Mouse (Mus musculus) embryonic facial prominence, embryonic 11.5 days (tissue): ENCODE measurements around the gene Nptxr. TPM values are rescaled to one million over a fixed set of nuclear protein-coding genes. Genes with fewer than 3 reads are reported as not detected.
"Not testable (repeated sequence)": the region's sequence is repeated elsewhere in the genome, so short reads cannot be mapped to it uniquely, and the experiment has no call there.

ENCODE experiments used
- ATAC-seq: fragments of 200-750 bp; cut with Nextera tagmentation; replicated peaks from 2 replicates; pipeline ENCODE4 v1.8.0; 2017; ENCODE audit warnings: low read depth; ENCODE audit not compliant: insufficient number of reproducible peaks, low FRiP score, low TSS enrichment
- DNase-seq: peaks from one replicate; pipeline ENCODE4 v3.0.0-alpha.2; 2015; ENCODE audit warnings: low spot score
- H3K27ac ChIP-seq: fragments of 300-500 bp; sonication (generic); replicated peaks from 2 replicates; pipeline ENCODE4 v1.5.1; 2014; ENCODE audit warnings: mild to moderate bottlenecking, low read depth, low read length, control low read depth
- H3K27me3 ChIP-seq: fragments of 300-500 bp; sonication (generic); 2 replicates; pipeline ENCODE4 v1.6.1; 2014; ENCODE audit warnings: mild to moderate bottlenecking, low read length, moderate library complexity, mixed read lengths; ENCODE audit not compliant: control insufficient read depth, insufficient read depth
- H3K36me3 ChIP-seq: fragments of 300-500 bp; sonication (generic); replicated peaks from 2 replicates; pipeline ENCODE4 v1.6.1; 2014; ENCODE audit warnings: low read depth, mild to moderate bottlenecking, low read length, moderate library complexity, mixed read lengths; ENCODE audit not compliant: control insufficient read depth, insufficient read depth
- H3K4me1 ChIP-seq: fragments of 300-500 bp; sonication (generic); 2 replicates; pipeline ENCODE4 v1.6.1; 2014; ENCODE audit warnings: low read length, mixed read lengths; ENCODE audit not compliant: control insufficient read depth, insufficient read depth
- H3K4me2 ChIP-seq: fragments of 300-500 bp; sonication (generic); 2 replicates; pipeline ENCODE4 v1.6.1; 2014; ENCODE audit warnings: low read depth, mild to moderate bottlenecking, control low read depth, low read length, moderate library complexity
- H3K4me3 ChIP-seq: fragments of 300-500 bp; sonication (generic); 2 replicates; pipeline ENCODE4 v1.5.1; 2014; ENCODE audit warnings: low read depth, low read length, control low read depth
- H3K9ac ChIP-seq: fragments of 300-500 bp; sonication (generic); replicated peaks from 2 replicates; pipeline ENCODE4 v1.6.1; 2014; ENCODE audit warnings: mild to moderate bottlenecking, control low read depth, low read length
- H3K9me3 ChIP-seq: fragments of 300-500 bp; sonication (generic); replicated peaks from 2 replicates; pipeline ENCODE4 v1.6.1; 2016; ENCODE audit warnings: mild to moderate bottlenecking, low read length, inconsistent platforms, mixed read lengths; ENCODE audit not compliant: control insufficient read depth
- WGBS: fragments of 180-500 bp; shearing (Covaris S2); extraction: QIAGEN DNeasy Blood & Tissue Kit; methylation state at CpG from one replicate; pipeline ENCODE4 v1.1.7; 2014; 5-methylcytosine and 5-hydroxymethylcytosine counted together
- polyA plus RNA-seq: library from polyadenylated mRNA; unstranded; fragments of >200 nt; fragmentation: Nextera tagmentation; extraction: Ambion mirVana; gene quantifications from 2 replicates; pipeline ENCODE4 v1.2.1, GENCODE M21; 2014

The Nptxr gene
- polyA plus RNA-seq, 1 experiment from 2014 or later: 0.77 TPM

- Histone ChIP-seq H3K27ac (no peak overlapping the region), H3K4me2 (no peak overlapping the region), H3K9ac (no peak overlapping the region), H3K36me3 (peaks cover 6% of the 10 kb centered on the region), H3K4me1 (no peaks in the 10 kb centered on the region), H3K4me3 (no peak overlapping the region), H3K27me3 (no peaks in the 10 kb centered on the region), H3K9me3 (no peaks in the 10 kb centered on the region)
- DNase-seq (no peak), ATAC-seq (no peak)
- 78% methylated on average over 9 of the region's 9 CpGs for WGBS
These were observed 21.8 kb upstream of the Nptxr start for GRCm38 (mm10) chr15:79826221-79826935.

DNA sequence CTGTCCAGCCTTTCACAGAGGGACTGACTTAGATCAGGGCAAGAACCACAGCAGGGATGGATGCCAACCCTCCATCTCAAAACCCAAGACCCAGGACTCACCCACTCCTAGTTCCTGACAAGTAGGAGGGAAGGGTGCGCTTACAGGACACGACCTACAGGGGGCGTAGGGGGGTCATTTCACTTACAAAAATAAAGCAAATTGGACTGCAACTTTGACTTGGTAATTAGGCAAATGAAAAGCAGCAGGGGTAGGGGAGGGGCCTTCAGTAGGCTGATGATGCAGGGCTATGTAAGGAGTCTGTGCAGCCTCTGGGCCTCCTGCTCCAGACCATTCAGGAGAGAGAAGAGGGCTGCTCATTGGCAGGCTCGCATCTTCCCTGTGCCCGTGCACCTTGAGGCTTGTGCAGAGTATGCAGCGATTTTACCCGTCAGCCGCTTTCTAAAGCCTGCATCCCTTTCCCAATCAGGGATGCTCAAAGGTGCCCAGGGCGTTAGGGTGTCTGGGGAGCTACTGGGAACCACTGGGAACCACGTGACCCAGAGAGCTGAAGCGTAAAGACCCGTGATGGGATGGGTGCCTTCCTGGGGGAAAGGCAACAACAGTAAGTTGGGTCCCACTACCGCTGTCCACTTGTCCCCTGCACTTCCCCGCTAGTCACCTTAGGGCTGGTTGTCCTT, 20.7 kb upstream of the Nptxr start:
- H3K4me2 ChIP-seq: no peak overlapping the region
- peaks cover 6% of the 10 kb centered on the region for H3K36me3 ChIP-seq
- no peak overlapping the region for H3K27ac ChIP-seq
- no peak overlapping the region for H3K9ac ChIP-seq
- H3K9me3 ChIP-seq: no peaks in the 10 kb centered on the region
- DNase-seq (peak; percentile 66), ATAC-seq (no peak)
- WGBS: 55% methylated on average over 14 of the region's 14 CpGs
- no peaks in the 10 kb centered on the region for H3K27me3 ChIP-seq
- H3K4me1 ChIP-seq: no peaks in the 10 kb centered on the region
- H3K4me3 ChIP-seq: no peak overlapping the region

DNA sequence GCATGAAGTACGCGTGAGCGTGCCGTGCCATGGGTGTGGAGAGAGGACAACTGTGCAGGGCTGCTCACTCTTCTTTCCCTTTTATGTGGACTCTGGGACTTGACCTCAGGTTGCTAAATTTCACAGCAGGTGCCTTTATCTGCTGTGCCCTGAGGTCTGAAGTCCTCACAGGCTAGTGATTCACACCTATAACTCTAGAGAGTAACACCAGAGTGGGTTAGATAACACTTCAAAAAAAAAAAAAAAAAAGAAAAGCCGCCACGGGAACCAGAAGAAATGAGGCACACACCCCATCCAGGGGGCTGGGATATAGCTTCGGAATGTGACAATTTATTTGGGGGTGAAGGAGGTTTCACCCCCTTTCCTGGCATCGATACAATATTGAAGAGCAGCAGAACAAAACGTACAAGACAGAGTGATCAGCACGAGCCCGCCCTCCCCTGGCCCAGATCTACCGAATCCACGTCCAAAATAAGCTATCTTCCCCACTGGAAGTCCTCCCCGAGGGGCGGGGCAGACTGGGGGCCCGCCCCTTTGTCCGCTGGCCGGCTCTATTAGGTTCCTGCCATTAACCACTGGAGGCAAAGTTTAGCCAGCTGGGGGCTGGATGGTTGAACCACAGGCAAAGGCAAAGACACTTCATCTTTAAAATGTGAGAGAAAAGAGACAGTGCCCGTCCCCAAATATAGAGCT, 19.2 kb upstream of the Nptxr start:
- Histone ChIP-seq H3K4me1 (no peaks in the 10 kb centered on the region), H3K36me3 (peaks cover 6% of the 10 kb centered on the region), H3K4me3 (no peak overlapping the region), H3K27me3 (no peaks in the 10 kb centered on the region), H3K27ac (no peak overlapping the region), H3K9ac (no peak overlapping the region), H3K9me3 (no peaks in the 10 kb centered on the region), H3K4me2 (no peak overlapping the region)
- WGBS: 72% methylated on average over 19 of the region's 19 CpGs
- ATAC-seq (no peak), DNase-seq (no peak)

DNA sequence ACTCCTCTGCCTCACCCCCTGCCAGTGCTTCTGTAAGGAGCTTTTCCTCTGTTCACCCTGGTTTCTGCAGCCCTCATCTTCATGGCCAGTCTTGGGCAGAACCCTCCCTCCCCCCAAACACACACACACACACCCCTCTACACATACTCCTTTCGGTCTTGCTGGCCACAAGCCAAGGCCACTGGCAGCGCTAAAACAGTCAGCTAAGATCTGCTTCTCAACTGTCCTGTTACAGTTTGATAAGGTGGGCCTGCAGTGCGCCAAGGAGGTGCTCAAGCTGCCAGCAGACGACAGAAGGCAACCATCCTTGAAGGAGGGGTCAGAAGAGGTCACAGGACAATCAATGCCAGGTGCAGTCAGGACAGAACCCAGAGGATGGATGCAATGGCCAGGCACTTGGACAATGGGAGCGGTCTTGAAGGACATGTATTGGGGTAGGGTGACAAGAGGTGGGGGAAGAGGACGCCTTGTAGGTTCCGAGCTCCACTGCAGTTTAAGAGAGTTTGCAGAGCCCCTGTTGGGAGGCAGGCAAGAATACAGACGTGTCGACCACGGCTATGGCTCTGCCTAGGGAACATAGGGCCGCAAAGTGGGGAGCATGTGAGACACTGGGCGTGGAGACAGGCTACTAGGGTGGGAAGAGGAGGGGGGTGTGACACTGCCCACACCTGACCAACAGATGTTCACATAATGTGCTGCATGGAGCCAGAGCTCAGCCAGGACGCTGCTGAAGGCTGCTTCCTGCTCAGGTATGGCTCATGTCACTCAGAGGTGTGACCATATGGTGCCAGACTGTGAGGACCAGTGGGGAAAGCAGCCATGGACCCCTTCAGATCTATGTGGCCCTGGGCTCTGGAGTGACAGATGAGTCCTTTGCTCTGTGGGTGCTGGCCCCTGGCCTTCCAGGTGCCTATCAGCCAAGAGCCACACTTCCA, 18.0 kb upstream of the Nptxr start:
- DNase-seq (no peak), ATAC-seq (no peak)
- Histone ChIP-seq H3K4me1 (no peaks in the 10 kb centered on the region), H3K27me3 (no peaks in the 10 kb centered on the region), H3K4me3 (no peak overlapping the region), H3K4me2 (no peak overlapping the region), H3K9me3 (no peaks in the 10 kb centered on the region), H3K9ac (no peak overlapping the region), H3K36me3 (peaks cover 2% of the 10 kb centered on the region), H3K27ac (no peak overlapping the region)
- WGBS: 62% methylated on average over 13 of the region's 13 CpGs

- DNase-seq: no peak
- Histone ChIP-seq H3K4me1 (no peaks in the 10 kb centered on the region), H3K9ac (no peak overlapping the region), H3K4me2 (no peak overlapping the region), H3K27ac (no peak overlapping the region), H3K27me3 (no peaks in the 10 kb centered on the region), H3K4me3 (no peak overlapping the region), H3K9me3 (no peaks in the 10 kb centered on the region), H3K36me3 (no peaks in the 10 kb centered on the region)
- no peak for ATAC-seq
- 89% methylated on average over 4 of the region's 4 CpGs for WGBS
These were observed 13.8 kb upstream of the Nptxr start for GRCm38 (mm10) chr15:79818325-79818724.

- 49% methylated on average over 8 of the region's 8 CpGs for WGBS
- H3K4me1 ChIP-seq: no peaks in the 10 kb centered on the region
These were observed 9.2 kb upstream of the Nptxr start for GRCm38 (mm10) chr15:79813666-79814258.

DNA sequence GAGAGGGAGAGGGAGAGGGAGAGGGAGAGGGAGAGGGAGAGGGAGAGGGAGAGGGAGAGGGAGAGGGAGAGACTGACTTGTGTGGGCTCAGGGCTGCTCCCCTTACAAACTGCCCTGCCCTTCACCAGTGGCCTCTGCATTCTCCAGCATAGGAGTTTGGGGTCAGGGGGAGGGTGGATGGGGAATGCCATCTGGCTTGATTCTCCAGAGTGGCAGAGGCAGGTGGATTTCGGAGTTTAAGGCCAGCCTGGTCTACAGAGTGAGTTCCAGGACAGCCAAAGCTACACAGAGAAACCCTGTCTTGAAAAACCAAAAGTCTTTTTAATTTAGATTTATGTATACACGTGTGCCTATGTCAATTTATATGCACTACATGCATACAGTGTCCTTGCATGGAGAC, 8.3 kb upstream of the Nptxr start:
- not testable (repeated sequence) for ATAC-seq, H3K4me2 ChIP-seq, H3K27ac ChIP-seq, DNase-seq, H3K9me3 ChIP-seq, H3K4me3 ChIP-seq, H3K27me3 ChIP-seq, H3K9ac ChIP-seq, H3K36me3 ChIP-seq, H3K4me1 ChIP-seq
- 65% methylated on average over 2 of the region's 2 CpGs for WGBS

More at GRCm38 (mm10) chr15:79813666-79814258, 9.2 kb upstream of the Nptxr start:
- H3K9ac ChIP-seq: no peak overlapping the region
- DNase-seq (no peak), ATAC-seq (no peak)
- no peak overlapping the region for H3K27ac ChIP-seq
- H3K27me3 ChIP-seq: no peaks in the 10 kb centered on the region
- no peak overlapping the region for H3K4me2 ChIP-seq
- no peaks in the 10 kb centered on the region for H3K36me3 ChIP-seq
- H3K9me3 ChIP-seq: no peaks in the 10 kb centered on the region
- no peak overlapping the region for H3K4me3 ChIP-seq
